Mouse (Mus musculus): ENCODE measurements around the gene Rnpep.

- TF ChIP-seq POLR2A (IDR thresholded peaks at IDR 0.05; ENCODE audit: insufficient read length, low read depth) (no peak), MAX (IDR thresholded peaks at IDR 0.05; ENCODE audit: low read depth) (no peak), USF1 (IDR thresholded peaks at IDR 0.05; ENCODE audit: low read depth) (no peak)
Observed at GRCm38 (mm10) chr1:135237131-135237851, 46.6 kb downstream of the Rnpep start.
